Mouse (Mus musculus) myocyte (in vitro differentiated cells): ENCODE data around the gene Slit3. TPM values are rescaled to one million over a fixed set of nuclear protein-coding genes. Genes with fewer than 3 reads are reported as not detected.

ENCODE experiments used
- H3K27me3 ChIP-seq: one replicate; pipeline ENCODE4 v1.6.1; 2011; ENCODE audit not compliant: control insufficient read depth, insufficient read depth, insufficient read length
- H3K36me3 ChIP-seq: one replicate; pipeline ENCODE4 v1.6.1; 2011; ENCODE audit not compliant: control insufficient read depth, insufficient read depth
- H3K4me2 ChIP-seq: one replicate; pipeline ENCODE4 v1.6.1; 2011; ENCODE audit warnings: low read depth, control low read depth
- H3K4me3 ChIP-seq: one replicate; pipeline ENCODE4 v1.5.1; 2011; ENCODE audit warnings: mild to moderate bottlenecking, control low read depth, moderate library complexity
- H3K79me2 ChIP-seq: one replicate; pipeline ENCODE4 v1.6.1; 2011; ENCODE audit not compliant: control insufficient read depth, insufficient read depth
- H3ac ChIP-seq: one replicate; pipeline ENCODE4 v1.6.1; 2011; ENCODE audit not compliant: control insufficient read depth, insufficient read length
- CEBPB ChIP-seq: IDR thresholded peaks from 2 replicates; pipeline ENCODE4 v1.6.1; 2011; ENCODE audit warnings: mild to moderate bottlenecking, moderate library complexity; ENCODE audit not compliant: poor library complexity, insufficient read depth, severe bottlenecking
- E2F4 ChIP-seq: IDR thresholded peaks from one replicate; pipeline ENCODE4 v1.6.1; 2011; ENCODE audit warnings: mild to moderate bottlenecking, control low read depth, moderate library complexity; ENCODE audit not compliant: insufficient read depth
- MAX ChIP-seq: IDR thresholded peaks from one replicate; pipeline ENCODE4 v1.6.1; 2011; ENCODE audit warnings: low read depth, mild to moderate bottlenecking, control low read depth
- MYOD1 ChIP-seq, 3 experiments: IDR thresholded peaks; one replicate each; pipeline ENCODE4 v1.6.1; 2011; ENCODE audit warnings: control low read depth in 2 of 3, low read depth in 2 of 3, mild to moderate bottlenecking in 2 of 3, moderate library complexity in 1 of 3; ENCODE audit not compliant: insufficient read length in 2 of 3, control insufficient read depth in 1 of 3
- MYOG ChIP-seq, 3 experiments: IDR thresholded peaks; one replicate each; pipeline ENCODE4 v1.6.1; 2011; ENCODE audit warnings: control low read depth in 2 of 3, low read depth in 2 of 3, mild to moderate bottlenecking in 2 of 3; ENCODE audit not compliant: insufficient read length in 2 of 3, control insufficient read depth in 1 of 3, insufficient read depth in 1 of 3
- POLR2A ChIP-seq: IDR thresholded peaks from one replicate; pipeline ENCODE4 v1.6.1; 2011; ENCODE audit warnings: low read depth, mild to moderate bottlenecking, control low read depth, moderate library complexity; ENCODE audit not compliant: insufficient read length
- POLR2AphosphoS2 ChIP-seq: IDR thresholded peaks from one replicate; pipeline ENCODE4 v1.6.1; 2011; ENCODE audit warnings: low read depth, control low read depth; ENCODE audit not compliant: insufficient read length
- REST ChIP-seq: IDR thresholded peaks from one replicate; pipeline ENCODE4 v1.6.1; 2011; ENCODE audit warnings: mild to moderate bottlenecking, control low read depth, moderate library complexity; ENCODE audit not compliant: insufficient read depth, insufficient read length
- SRF ChIP-seq: IDR thresholded peaks from one replicate; pipeline ENCODE4 v1.6.1; 2011; ENCODE audit warnings: low read depth; ENCODE audit not compliant: control insufficient read depth, insufficient read length
- TCF12 ChIP-seq: IDR thresholded peaks from one replicate; pipeline ENCODE4 v1.6.1; 2011; ENCODE audit warnings: mild to moderate bottlenecking, control low read depth; ENCODE audit not compliant: poor library complexity, insufficient read depth, severe bottlenecking
- TCF3 ChIP-seq: IDR thresholded peaks from one replicate; pipeline ENCODE4 v1.6.1; 2011; ENCODE audit warnings: low read depth, control low read depth; ENCODE audit not compliant: insufficient read length
- USF1 ChIP-seq: IDR thresholded peaks from one replicate; pipeline ENCODE4 v1.6.1; 2011; ENCODE audit warnings: low read depth, mild to moderate bottlenecking, control low read depth, moderate library complexity
- polyA plus RNA-seq: library from polyadenylated mRNA; unstranded; fragments of >200 nt; fragmentation: generic; extraction: Trizol; gene quantifications from one replicate; pipeline ENCODE4 v1.2.1, GENCODE M21; 2012; ENCODE audit warnings: missing spikeins

Slit3 gene
- polyA plus RNA-seq, 1 experiment, result not detected

DNA sequence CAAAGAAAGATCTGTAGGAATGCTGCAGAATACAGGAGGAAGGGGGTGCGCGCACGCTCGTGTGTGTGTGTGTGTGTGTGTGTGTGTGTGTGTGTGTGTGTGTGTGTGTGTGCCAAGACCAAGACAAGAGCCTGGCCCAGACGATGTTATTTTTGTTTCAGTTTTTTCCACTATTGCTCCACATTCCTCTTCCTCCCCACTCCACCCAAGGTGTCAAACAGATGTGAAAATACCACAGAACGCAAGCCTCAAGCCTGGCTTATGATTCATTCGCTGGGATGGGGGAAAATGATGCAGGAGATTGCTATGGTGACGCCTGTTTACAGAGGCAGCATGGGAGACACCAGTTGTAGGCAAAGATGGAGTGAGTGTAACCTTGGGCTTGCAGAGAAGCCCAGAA lies 46.2 kb downstream of the Slit3 start:
- Histone ChIP-seq H3ac (no peak overlapping the region), H3K4me3 (no peak overlapping the region), H3K79me2 (no peaks in the 10 kb centered on the region), H3K36me3 (no peaks in the 10 kb centered on the region), H3K27me3 (no peaks in the 10 kb centered on the region), H3K4me2 (no peak overlapping the region)
- no peak for TF ChIP-seq TCF12
- no peak for TF ChIP-seq POLR2A
- no peak for TF ChIP-seq MAX
- no peak for TF ChIP-seq CEBPB

- no peak overlapping the region for H3K4me2 ChIP-seq
- no peak overlapping the region for H3ac ChIP-seq
- H3K36me3 ChIP-seq, result no peaks in the 10 kb centered on the region
- no peaks in the 10 kb centered on the region for H3K27me3 ChIP-seq
- no peaks in the 10 kb centered on the region for H3K79me2 ChIP-seq
- no peak overlapping the region for H3K4me3 ChIP-seq
- TF ChIP-seq SRF (no peak), E2F4 (no peak)
Observed at GRCm38 (mm10) chr11:35171505-35171904, 50.5 kb downstream of the Slit3 start.

DNA sequence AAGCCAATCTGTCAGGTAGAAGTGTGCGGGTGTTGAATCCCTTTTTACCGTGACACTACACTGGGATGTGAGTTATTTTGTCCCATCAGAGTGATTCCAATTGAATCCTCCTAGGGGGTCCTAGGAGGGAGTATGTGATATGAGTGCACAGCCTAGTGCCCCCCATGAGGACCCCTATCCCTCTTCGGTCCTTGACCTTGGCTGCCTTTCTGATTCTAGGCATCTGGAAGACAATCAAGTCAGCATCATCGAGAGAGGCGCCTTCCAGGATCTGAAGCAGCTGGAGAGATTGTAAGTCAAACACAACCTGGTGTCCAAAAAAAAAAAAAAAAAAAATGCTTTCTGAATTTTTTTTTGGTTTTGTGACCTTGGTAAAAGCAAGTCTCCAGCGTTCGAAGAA lies 56.5 kb downstream of the Slit3 start:
- Histone ChIP-seq H3K4me2 (no peak overlapping the region), H3K36me3 (no peaks in the 10 kb centered on the region), H3K79me2 (no peaks in the 10 kb centered on the region), H3K4me3 (no peak overlapping the region), H3K27me3 (no peaks in the 10 kb centered on the region), H3ac (no peak overlapping the region)
- TF ChIP-seq MYOD1 (IDR thresholded peaks at IDR 0.05; ENCODE audit: control insufficient read depth in 1 of 3, insufficient read length in 2 of 3, low read depth in 2 of 3), result no peak
- TF ChIP-seq MAX, result no peak
- TF ChIP-seq E2F4, result no peak
- no peak for TF ChIP-seq POLR2AphosphoS2
- TF ChIP-seq SRF, result no peak
- no peak for TF ChIP-seq POLR2A
- TF ChIP-seq TCF3, result no peak
- TF ChIP-seq CEBPB, result no peak

- H3K79me2 ChIP-seq, result no peaks in the 10 kb centered on the region
- no peak for TF ChIP-seq REST
- TF ChIP-seq E2F4, result no peak
- no peak for TF ChIP-seq TCF12
- TF ChIP-seq USF1, result no peak
- no peak for TF ChIP-seq MYOD1 (IDR thresholded peaks at IDR 0.05; ENCODE audit: control insufficient read depth in 1 of 3, insufficient read length in 2 of 3, low read depth in 2 of 3)
- TF ChIP-seq CEBPB, result no peak
- TF ChIP-seq POLR2A, result no peak
- H3K4me3 ChIP-seq, result no peak overlapping the region
- H3K27me3 ChIP-seq, result no peaks in the 10 kb centered on the region
- H3ac ChIP-seq, result no peak overlapping the region
- no peaks in the 10 kb centered on the region for H3K36me3 ChIP-seq
- H3K4me2 ChIP-seq, result no peak overlapping the region
Observed at GRCm38 (mm10) chr11:35178144-35178817, 57.3 kb downstream of the Slit3 start.

DNA sequence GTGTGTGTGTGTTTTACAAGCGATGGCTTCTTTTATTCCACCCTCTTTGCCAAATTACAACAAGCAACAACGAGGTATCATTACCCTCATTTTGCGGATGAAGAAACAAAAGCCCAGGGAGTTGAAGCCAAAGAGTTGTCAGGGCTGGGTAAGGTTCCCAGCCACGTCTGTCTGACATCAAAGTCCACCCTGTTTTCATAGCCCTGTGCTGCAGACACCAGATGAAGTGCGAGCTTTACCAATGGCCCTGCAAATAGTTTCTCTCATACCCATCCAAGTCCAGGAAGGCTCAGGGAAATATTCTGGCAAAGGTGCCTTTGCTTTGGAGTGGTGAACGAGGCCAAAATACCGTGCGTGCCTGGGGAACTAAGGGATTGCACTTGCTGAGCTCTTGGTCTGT lies 58.3 kb downstream of the Slit3 start:
- Histone ChIP-seq H3K36me3 (no peaks in the 10 kb centered on the region), H3K27me3 (no peaks in the 10 kb centered on the region), H3K79me2 (no peaks in the 10 kb centered on the region), H3ac (no peak overlapping the region), H3K4me3 (no peak overlapping the region), H3K4me2 (no peak overlapping the region)
- TF ChIP-seq SRF (no peak), REST (no peak), USF1 (no peak), MYOD1 (IDR thresholded peaks at IDR 0.05; ENCODE audit: control insufficient read depth in 1 of 3, insufficient read length in 2 of 3, low read depth in 2 of 3) (no peak), POLR2AphosphoS2 (no peak), TCF12 (no peak), E2F4 (no peak), TCF3 (no peak), MYOG (IDR thresholded peaks at IDR 0.05; ENCODE audit: control insufficient read depth in 1 of 3, insufficient read depth in 1 of 3, insufficient read length in 2 of 3, low read depth in 2 of 3) (no peak), POLR2A (no peak), MAX (no peak), CEBPB (no peak)
